Mouse (Mus musculus): ENCODE measurements around the gene Tmem63a.

DNA sequence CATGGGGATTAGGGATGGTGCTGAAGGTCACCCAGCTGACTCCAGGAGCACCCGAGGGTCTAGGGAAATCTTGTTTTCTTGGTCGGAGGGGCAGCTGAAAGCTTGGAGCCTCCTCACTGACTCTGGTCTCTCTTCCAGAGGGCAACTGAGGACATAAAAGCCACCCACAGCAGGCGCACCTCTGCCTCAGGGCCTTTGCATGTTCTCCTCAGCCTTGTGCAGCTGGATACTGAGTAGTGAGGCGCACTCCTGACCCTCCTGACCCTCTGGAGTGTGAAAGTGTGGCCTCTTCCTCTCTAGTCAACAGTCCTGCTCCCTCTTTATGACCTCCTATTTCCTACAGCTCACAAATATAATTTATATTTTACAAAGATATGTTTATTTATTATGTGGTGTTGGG lies 73.9 kb downstream of the Tmem63a start:
- TF ChIP-seq POLR2A (IDR thresholded peaks at IDR 0.05; ENCODE audit: insufficient read depth, low read length) = no peak
- TF ChIP-seq CTCF (IDR thresholded peaks at IDR 0.05; ENCODE audit: low read depth, low read length) = no peak
